Mouse (Mus musculus) T-helper 17 cell (primary cell): ENCODE measurements at regions not wholly inside any gene's neighbourhood (a gene's known extent, or its start where the extent isn't known, plus 50 kb on each side); places are given as distances from the start of the nearest gene placed in this dataset.
"Not testable (repeated sequence)": the region's sequence is repeated elsewhere in the genome, so short reads cannot be mapped to it uniquely, and the experiment has no call there.

ENCODE experiments used
- in situ Hi-C, 2 experiments: fragments of 300-600 bp; cut with MboI, MseI; formaldehyde crosslinking; loops; 1 replicate in 1 of 2; 2 replicates in 1 of 2; pipeline ENCODE4 v1.15.1; 2025; ENCODE audit warnings: high pct_unique_total_duplicates in 2 of 2

GRCm38 (mm10) chr5:118482598-118482997 lies 77.9 kb upstream of the Med13l start:
- in situ Hi-C loops = no loop called here

GRCm38 (mm10) chr5:118483001-118483400 lies 77.5 kb upstream of the Med13l start:
- in situ Hi-C loops = no loop called here

- in situ Hi-C loops = no loop called here
Observed at GRCm38 (mm10) chr5:118483532-118483931, 76.9 kb upstream of the Med13l start.

- in situ Hi-C loops = no loop called here
Observed at GRCm38 (mm10) chr5:118485191-118485590, 75.3 kb upstream of the Med13l start.

GRCm38 (mm10) chr5:118492522-118492921 lies 68.0 kb upstream of the Med13l start:
- in situ Hi-C loops = not testable (repeated sequence)

GRCm38 (mm10) chr5:118494649-118495477 lies 65.6 kb upstream of the Med13l start:
- in situ Hi-C loops = no loop called here

- in situ Hi-C loops = no loop called here
Observed at GRCm38 (mm10) chr5:118495478-118495760, 65.1 kb upstream of the Med13l start.

GRCm38 (mm10) chr5:118501624-118502023 lies 58.9 kb upstream of the Med13l start:
- in situ Hi-C loops = loop anchor here in 1 of 2 experiments (10.0 kb wide), 1 partner anchor 63 kb away; the partner anchor contains the start of gene Med13l

- in situ Hi-C loops = loop anchor here in 1 of 2 experiments (10.0 kb wide), 1 partner anchor 62 kb away; the partner anchor contains the start of gene Med13l
Observed at GRCm38 (mm10) chr5:118502991-118503390, 57.5 kb upstream of the Med13l start.

GRCm38 (mm10) chr5:118504170-118504569 lies 56.3 kb upstream of the Med13l start:
- in situ Hi-C loops = loop anchor here in 1 of 2 experiments (10.0 kb wide), 1 partner anchor 61 kb away; the partner anchor contains the start of gene Med13l

- in situ Hi-C loops = loop anchor here in 1 of 2 experiments (10.0 kb wide), 1 partner anchor 60 kb away; the partner anchor contains the start of gene Med13l
Observed at GRCm38 (mm10) chr5:118504926-118505325, 55.6 kb upstream of the Med13l start.

GRCm38 (mm10) chr5:118509871-118510270 lies 50.6 kb upstream of the Med13l start:
- in situ Hi-C loops = loop anchor here (5.0 to 10.0 kb wide), 2 partner anchors 48 to 55 kb away; partner anchors contain the start of gene Med13l (in 1 of the 2)
